Mouse (Mus musculus): ENCODE data around the gene L3mbtl3. TPM values are rescaled to one million over a fixed set of nuclear protein-coding genes. Genes with fewer than 3 reads are reported as not detected.

The L3mbtl3 gene
- polyA plus RNA-seq, 1 experiment from 2014 or later: 23.3 TPM

- H3K4me2 ChIP-seq: no peak overlapping the region
- no peak for ATAC-seq (ENCODE audit: insufficient number of reproducible peaks, low FRiP score, low TSS enrichment, low read depth)
- H3K9me3 ChIP-seq: no peaks in the 10 kb centered on the region
- H3K9ac ChIP-seq: no peak overlapping the region
- H3K36me3 ChIP-seq: no peaks in the 10 kb centered on the region
- no peak overlapping the region for H3K27ac ChIP-seq
- H3K4me3 ChIP-seq: no peak overlapping the region
- H3K27me3 ChIP-seq: no peaks in the 10 kb centered on the region
- no peaks in the 10 kb centered on the region for H3K4me1 ChIP-seq
These were observed 147.6 kb downstream of the L3mbtl3 start for GRCm38 (mm10) chr10:26228187-26228586.

GRCm38 (mm10) chr10:26226734-26227133 is 149.0 kb downstream of the L3mbtl3 start:
- 40% methylated on average over 2 of the region's 2 CpGs for WGBS
- Histone ChIP-seq H3K4me2 (no peak overlapping the region), H3K27ac (no peak overlapping the region), H3K27me3 (no peaks in the 10 kb centered on the region), H3K4me3 (no peak overlapping the region), H3K36me3 (no peaks in the 10 kb centered on the region), H3K9me3 (no peaks in the 10 kb centered on the region), H3K9ac (no peak overlapping the region), H3K4me1 (no peaks in the 10 kb centered on the region)
- no peak for ATAC-seq (ENCODE audit: insufficient number of reproducible peaks, low FRiP score, low TSS enrichment, low read depth)

GRCm38 (mm10) chr10:26226241-26226640 is 149.5 kb downstream of the L3mbtl3 start:
- Histone ChIP-seq H3K4me3 (no peak overlapping the region), H3K9ac (no peak overlapping the region), H3K4me2 (no peak overlapping the region), H3K9me3 (no peaks in the 10 kb centered on the region), H3K36me3 (no peaks in the 10 kb centered on the region), H3K27ac (no peak overlapping the region), H3K4me1 (no peaks in the 10 kb centered on the region), H3K27me3 (no peaks in the 10 kb centered on the region)
- no peak for ATAC-seq (ENCODE audit: insufficient number of reproducible peaks, low FRiP score, low TSS enrichment, low read depth)
- 82% methylated on average over 5 of the region's 5 CpGs for WGBS

Small RNA genes within 50 kb of the gene (microRNA-seq; reads per million reads assigned to microRNA genes)
- not detected for gene Gm27754

Other genes starting within 250 kb of the L3mbtl3 start
- gene Samd3, start 146.3 kb downstream of the L3mbtl3 start, polyA plus RNA-seq (2015; fragmentation: Nextera tagmentation; extraction: Ambion mirVana): 0.08 TPM in 1 of 2 replicates, not detected in the other

All from limb, embryonic 15.5 days (tissue).